Comparison of ENCODE assay signal across 27 mouse cellular contexts in the genomic region with DNA sequence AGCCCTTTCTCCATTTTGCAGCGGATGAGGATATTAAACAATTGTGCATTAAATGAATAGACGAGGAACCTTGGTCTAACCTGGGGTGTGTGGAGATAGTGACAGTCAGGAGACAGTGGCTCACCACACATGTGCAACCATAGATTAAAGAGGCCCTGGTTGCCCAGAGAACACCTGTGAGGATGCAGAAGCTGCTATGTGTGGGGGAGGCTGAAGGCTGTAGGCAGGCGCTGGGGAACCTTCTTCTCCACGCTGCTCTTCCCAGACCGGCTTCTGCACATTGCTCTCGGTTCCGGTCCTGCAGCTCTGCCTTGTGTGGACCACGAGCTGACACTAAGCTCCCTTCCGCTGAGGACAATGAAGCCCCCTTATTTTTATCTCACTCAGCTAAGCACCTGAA.
"Had no signal": no experiment of that assay in that cellular context is flagged by ENCODE, and none has a peak within 500 bp of the region (broad histone marks: within the 10 kb centered on the region; RNA-seq: fewer than 3 reads in every experiment).

No protein-coding gene starts in this region.

- DNase-seq: gastrocnemius, postnatal 14 days; gastrocnemius, postnatal 36 days; heart, adult 2 months; heart, postnatal 14 days; heart, postnatal 36 days; kidney, adult 11 months; kidney, adult 2 months; kidney, adult 9 months; kidney, postnatal 14 days; kidney, postnatal 4 days; liver; liver, embryonic 13.5 days had no signal

- H3K4me3 ChIP-seq: heart, adult 2 months; heart, embryonic 13.5 days; heart, embryonic 15.5 days; hindbrain, embryonic 13.5 days; hindbrain, embryonic 15.5 days; kidney, embryonic 15.5 days; layer of hippocampus, adult 2 months; left cerebral cortex, adult 2 months; limb, embryonic 10.5 days; limb, embryonic 12.5 days; liver, embryonic 13.5 days; liver, embryonic 15.5 days had no signal

- ATAC-seq: hindbrain, postnatal 0 days; intestine, embryonic 16.5 days had no signal

- H3K4me2 ChIP-seq: heart, embryonic 11.5 days; heart, embryonic 13.5 days; heart, embryonic 15.5 days; hindbrain, embryonic 13.5 days; hindbrain, embryonic 15.5 days; kidney, embryonic 15.5 days; limb, embryonic 12.5 days; liver, embryonic 11.5 days; liver, embryonic 13.5 days; liver, embryonic 15.5 days had no signal

- H3K27me3 ChIP-seq: heart, embryonic 13.5 days; heart, embryonic 15.5 days; hindbrain, embryonic 15.5 days; kidney, embryonic 15.5 days; liver, embryonic 13.5 days; liver, embryonic 15.5 days had no signal

- H3K9ac ChIP-seq: heart, embryonic 13.5 days; heart, embryonic 15.5 days; hindbrain, embryonic 13.5 days; hindbrain, embryonic 15.5 days; kidney, embryonic 15.5 days; limb, embryonic 12.5 days; liver, embryonic 13.5 days; liver, embryonic 15.5 days had no signal

- H3K36me3 ChIP-seq: heart, embryonic 13.5 days; heart, embryonic 15.5 days; hindbrain, embryonic 13.5 days; hindbrain, embryonic 15.5 days; kidney, embryonic 15.5 days; limb, embryonic 10.5 days; limb, embryonic 12.5 days; liver, embryonic 13.5 days; liver, embryonic 15.5 days had no signal

- H3K9me3 ChIP-seq: heart, embryonic 13.5 days; heart, embryonic 15.5 days; hindbrain, embryonic 13.5 days; hindbrain, embryonic 15.5 days; kidney, embryonic 15.5 days; limb, embryonic 10.5 days; limb, embryonic 12.5 days; liver, embryonic 13.5 days; liver, embryonic 15.5 days had no signal

- H3K27ac ChIP-seq: heart, adult 2 months; heart, embryonic 13.5 days; heart, embryonic 15.5 days; hindbrain, embryonic 13.5 days; hindbrain, embryonic 15.5 days; hindbrain, postnatal 0 days; kidney, embryonic 15.5 days; kidney, postnatal 0 days; layer of hippocampus, adult 2 months; left cerebral cortex, adult 2 months; limb, embryonic 10.5 days; limb, embryonic 12.5 days; liver, embryonic 13.5 days; liver, embryonic 15.5 days had no signal

- H3K4me1 ChIP-seq: hindbrain, embryonic 15.5 days; kidney, embryonic 15.5 days; liver, embryonic 13.5 days; liver, embryonic 15.5 days had no signal
